Mouse (Mus musculus) hindbrain, embryonic 10.5 days (tissue): Measurements from ENCODE around the gene Stat6. TPM values are rescaled to one million over a fixed set of nuclear protein-coding genes. Genes with fewer than 3 reads are reported as not detected.

ENCODE experiments used
- DNase-seq: peaks from one replicate; pipeline ENCODE4 v3.0.0-alpha.2; 2017; ENCODE audit warnings: low spot score
- H3K27ac ChIP-seq: fragments of 300-500 bp; sonication (generic); 2 replicates; pipeline ENCODE4 v1.5.1; 2016; ENCODE audit warnings: mild to moderate bottlenecking, moderate library complexity
- H3K27me3 ChIP-seq: fragments of 300-500 bp; sonication (generic); 2 replicates; pipeline ENCODE4 v1.6.1; 2016; ENCODE audit warnings: mild to moderate bottlenecking; ENCODE audit not compliant: poor library complexity, insufficient read depth, severe bottlenecking
- H3K36me3 ChIP-seq: fragments of 300-500 bp; sonication (generic); 2 replicates; pipeline ENCODE4 v1.6.1; 2016; ENCODE audit warnings: mild to moderate bottlenecking, moderate library complexity
- H3K4me1 ChIP-seq: fragments of 300-500 bp; sonication (generic); replicated peaks from 2 replicates; pipeline ENCODE4 v1.6.1; 2016; ENCODE audit warnings: mild to moderate bottlenecking
- H3K4me3 ChIP-seq: fragments of 300-500 bp; sonication (generic); 2 replicates; pipeline ENCODE4 v1.5.1; 2016; ENCODE audit warnings: mild to moderate bottlenecking, moderate library complexity
- H3K9me3 ChIP-seq: fragments of 300-500 bp; sonication (generic); 2 replicates; pipeline ENCODE4 v1.6.1; 2016; ENCODE audit warnings: mild to moderate bottlenecking, moderate library complexity
- WGBS: fragments of 180-500 bp; shearing (Covaris S2); methylation state at CpG from one replicate; pipeline ENCODE4 v1.1.7; 2016; 5-methylcytosine and 5-hydroxymethylcytosine counted together
- polyA plus RNA-seq: library from polyadenylated mRNA; unstranded; fragments of >200 nt; fragmentation: Nextera tagmentation; extraction: Ambion mirVana; gene quantifications from 2 replicates; pipeline ENCODE4 v1.2.1, GENCODE M21; 2016

Stat6 gene
- polyA plus RNA-seq, 1 experiment from 2014 or later = 9.5 TPM

DNA sequence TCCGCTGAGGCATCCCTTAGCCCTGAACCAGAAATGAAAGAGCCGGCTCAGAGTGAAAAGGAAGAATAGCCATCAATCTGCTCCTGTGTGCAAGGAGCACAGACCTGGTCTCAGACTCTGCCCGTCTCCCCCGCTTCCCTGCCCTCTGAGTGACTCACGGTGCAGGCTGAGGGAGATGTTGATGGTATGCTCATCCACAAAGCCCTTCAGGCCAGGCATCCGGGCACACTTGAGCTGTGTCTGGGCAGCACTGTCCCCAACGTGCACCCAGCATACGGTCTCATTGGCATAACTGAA lies 37.6 kb upstream of the Stat6 start:
- no peak overlapping the region for H3K4me3 ChIP-seq
- DNase-seq = no peak
- H3K36me3 ChIP-seq = peaks cover 98% of the 10 kb centered on the region
- 86% methylated on average over 8 of the region's 8 CpGs for WGBS
- H3K27me3 ChIP-seq = no peaks in the 10 kb centered on the region
- no peaks in the 10 kb centered on the region for H3K9me3 ChIP-seq
- peaks cover 35% of the 10 kb centered on the region for H3K4me1 ChIP-seq
- no peak overlapping the region for H3K27ac ChIP-seq

DNA sequence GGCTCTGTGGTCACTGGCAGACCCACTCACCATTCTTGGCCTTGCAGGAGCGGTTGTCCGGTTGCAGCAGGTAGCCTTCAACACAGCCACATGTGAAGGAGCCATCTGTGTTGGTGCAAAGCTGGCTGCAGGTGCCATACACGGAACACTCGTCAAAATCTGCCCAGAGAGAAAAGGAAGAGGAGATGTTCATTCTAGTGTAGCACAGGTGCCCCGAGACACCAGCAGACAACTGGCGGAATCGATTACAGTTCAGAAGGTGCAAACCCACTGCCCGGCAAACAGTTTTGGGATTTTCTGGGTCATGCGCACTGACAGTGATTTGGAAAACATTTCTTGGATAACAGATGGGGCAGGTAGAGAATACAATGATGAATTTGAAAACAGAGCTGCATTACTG lies 37.0 kb upstream of the Stat6 start:
- H3K9me3 ChIP-seq = no peaks in the 10 kb centered on the region
- H3K36me3 ChIP-seq = peaks cover 98% of the 10 kb centered on the region
- no peaks in the 10 kb centered on the region for H3K27me3 ChIP-seq
- no peak for DNase-seq
- 95% methylated on average over 9 of the region's 9 CpGs for WGBS
- H3K4me3 ChIP-seq = no peak overlapping the region
- peaks cover 29% of the 10 kb centered on the region for H3K4me1 ChIP-seq
- no peak overlapping the region for H3K27ac ChIP-seq

DNA sequence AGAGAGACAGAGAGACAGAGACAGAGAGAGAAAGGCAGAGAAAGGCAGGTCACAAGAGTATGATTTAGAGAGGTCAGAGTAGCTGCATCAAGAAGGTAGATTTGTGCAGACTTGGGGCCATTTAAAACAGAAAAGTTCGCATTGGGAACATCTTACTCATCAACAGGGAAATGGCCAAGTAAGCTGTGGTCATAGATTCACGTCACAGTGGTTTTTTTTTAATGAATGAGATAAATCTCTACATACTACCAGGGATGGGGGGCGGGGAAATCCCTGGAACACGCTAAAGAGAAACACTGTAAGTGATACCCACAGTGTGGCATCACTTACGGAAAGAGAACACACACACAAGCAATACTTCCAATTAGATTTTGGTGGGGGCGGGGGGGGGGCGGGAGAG lies 35.7 kb upstream of the Stat6 start:
- H3K4me1 ChIP-seq = peaks cover 27% of the 10 kb centered on the region
- H3K4me3 ChIP-seq = no peak overlapping the region
- DNase-seq = no peak
- no peaks in the 10 kb centered on the region for H3K9me3 ChIP-seq
- peaks cover 98% of the 10 kb centered on the region for H3K36me3 ChIP-seq
- no peaks in the 10 kb centered on the region for H3K27me3 ChIP-seq
- whole genome bisulfite sequencing = 89% methylated on average over 7 of the region's 7 CpGs
- no peak overlapping the region for H3K27ac ChIP-seq

DNA sequence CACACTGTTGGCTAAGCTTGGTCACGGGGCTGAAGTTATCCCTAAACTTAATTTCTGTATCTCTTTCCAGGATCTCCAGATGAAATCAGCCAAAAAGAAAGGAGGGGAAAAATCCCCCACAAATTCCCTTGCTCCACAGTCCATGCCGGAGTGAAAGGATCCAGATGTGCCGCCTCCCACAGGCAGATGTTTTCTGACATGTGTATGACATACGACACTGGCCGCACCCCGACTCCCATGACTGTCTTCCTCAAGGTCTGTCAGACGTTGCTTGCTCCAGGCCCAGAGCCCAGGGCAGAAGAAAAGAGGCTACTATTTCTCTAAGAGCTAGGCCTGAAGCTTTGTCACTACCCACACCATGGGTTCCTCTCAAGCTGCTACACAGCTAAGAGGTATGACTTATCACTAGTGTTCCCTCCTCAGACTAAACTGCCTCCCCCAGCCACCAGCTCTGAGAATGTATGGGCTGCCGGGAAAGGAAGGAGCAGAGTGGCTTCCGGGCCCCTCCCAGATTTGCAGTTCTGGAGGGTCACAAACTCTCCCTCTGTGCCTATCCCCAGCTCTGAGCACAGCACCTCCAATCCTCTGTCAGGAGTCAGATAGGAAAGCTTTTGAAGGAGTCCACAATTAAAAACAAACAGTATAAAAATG lies 33.2 kb upstream of the Stat6 start:
- Histone ChIP-seq H3K4me3 (no peak overlapping the region), H3K27me3 (no peaks in the 10 kb centered on the region), H3K4me1 (peaks cover 35% of the 10 kb centered on the region), H3K36me3 (peaks cover 89% of the 10 kb centered on the region), H3K27ac (no peak overlapping the region), H3K9me3 (no peaks in the 10 kb centered on the region)
- WGBS = 80% methylated on average over 9 of the region's 9 CpGs
- DNase-seq = no peak

DNA sequence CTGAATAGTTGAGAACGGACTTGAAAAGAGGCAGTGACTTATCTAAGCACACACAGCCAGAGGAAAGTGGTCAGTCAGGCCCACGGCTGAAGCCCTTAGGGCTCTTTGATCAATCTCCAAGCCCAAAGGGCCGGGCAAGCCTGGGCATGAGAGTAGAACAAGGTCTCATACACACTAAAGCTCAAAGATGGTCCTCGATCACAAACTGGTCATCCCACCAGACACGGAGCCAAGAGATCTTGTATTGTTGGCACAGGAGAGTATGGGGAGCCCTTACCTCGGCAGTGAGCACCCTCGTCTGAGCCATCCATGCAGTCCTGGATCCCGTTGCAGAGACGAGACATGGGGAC lies 32.7 kb upstream of the Stat6 start:
- no peak overlapping the region for H3K4me3 ChIP-seq
- H3K9me3 ChIP-seq = no peaks in the 10 kb centered on the region
- WGBS = 90% methylated on average over 9 of the region's 9 CpGs
- peaks cover 36% of the 10 kb centered on the region for H3K4me1 ChIP-seq
- H3K36me3 ChIP-seq = peaks cover 84% of the 10 kb centered on the region
- H3K27me3 ChIP-seq = no peaks in the 10 kb centered on the region
- DNase-seq = no peak
- no peak overlapping the region for H3K27ac ChIP-seq

DNA sequence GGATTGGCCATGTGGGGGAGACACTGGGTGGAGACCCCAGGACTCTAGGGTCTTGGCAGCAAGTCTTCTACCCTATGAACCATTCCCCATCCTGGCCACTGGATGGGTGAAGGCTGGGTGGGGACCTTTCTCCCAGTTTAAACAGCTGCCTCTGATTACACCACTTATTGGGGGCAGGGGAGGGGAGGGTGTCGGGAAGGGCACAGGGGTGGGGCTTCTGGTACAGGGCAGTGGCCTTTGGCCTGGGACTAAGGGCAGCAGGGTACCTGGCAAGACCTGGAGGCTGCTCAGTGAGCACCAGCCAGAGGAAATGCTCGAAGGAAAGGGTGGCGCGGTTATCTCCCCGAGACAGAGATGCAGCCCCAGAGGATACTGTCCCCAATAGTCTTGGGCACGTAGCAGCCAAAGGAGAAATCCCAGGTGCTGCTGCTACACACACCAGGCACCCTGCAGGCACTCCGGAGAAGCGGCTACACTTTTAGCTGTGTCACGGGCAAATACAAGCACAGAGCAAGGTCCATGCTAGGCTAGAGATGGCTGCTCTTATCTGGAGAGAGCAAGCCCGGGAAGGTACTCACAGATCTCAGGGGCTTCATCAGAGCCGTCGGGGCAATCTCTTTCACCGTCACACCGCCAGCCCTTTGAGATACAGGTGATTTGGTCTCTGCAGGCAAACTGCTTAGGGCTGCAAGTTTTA lies 30.6 kb upstream of the Stat6 start:
- peaks cover 58% of the 10 kb centered on the region for H3K4me1 ChIP-seq
- DNase-seq = no peak
- no peaks in the 10 kb centered on the region for H3K27me3 ChIP-seq
- no peaks in the 10 kb centered on the region for H3K9me3 ChIP-seq
- H3K36me3 ChIP-seq = peaks cover 72% of the 10 kb centered on the region
- H3K4me3 ChIP-seq = no peak overlapping the region
- no peak overlapping the region for H3K27ac ChIP-seq
- WGBS = 83% methylated on average over 14 of the region's 14 CpGs

DNA sequence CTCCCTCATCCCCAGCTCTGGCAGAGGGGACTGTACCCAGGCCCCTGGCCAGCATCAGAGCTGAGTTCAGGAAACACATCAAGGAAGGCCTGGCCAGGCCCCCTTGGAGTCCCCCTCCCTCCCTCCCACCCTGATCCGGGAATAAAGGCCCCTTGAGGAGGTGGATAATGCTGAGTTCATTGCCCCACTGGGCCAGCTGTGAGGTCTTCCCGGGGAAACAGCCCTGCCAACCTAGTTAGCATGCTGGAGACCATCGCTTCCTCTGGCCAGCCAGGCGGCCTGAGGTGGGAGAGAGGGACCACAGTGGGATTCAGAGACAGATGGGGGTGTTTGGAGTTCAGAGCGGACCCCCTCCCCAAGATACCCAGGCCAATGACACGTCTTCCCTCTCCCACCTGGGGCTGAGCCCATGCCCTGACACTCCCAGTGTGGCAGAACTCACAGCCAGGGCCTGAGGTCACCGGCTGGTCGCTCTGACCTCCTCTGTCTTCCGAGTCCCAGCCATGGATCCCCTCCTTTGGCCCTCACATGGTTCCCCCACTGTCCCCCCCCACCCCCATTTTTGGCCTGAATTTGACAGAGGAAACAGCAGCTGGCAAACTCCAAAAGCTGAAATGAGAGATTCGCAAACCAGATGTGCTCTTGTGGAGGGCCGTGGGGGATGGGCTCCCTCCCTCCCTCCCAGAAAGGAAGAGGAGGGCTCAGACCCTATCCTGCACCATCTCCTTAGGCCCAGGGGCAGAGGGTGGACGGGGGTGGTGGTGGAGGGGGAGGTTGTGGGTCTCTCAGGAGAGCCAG lies 28.4 kb upstream of the Stat6 start:
- WGBS = 31% methylated on average over 12 of the region's 12 CpGs
- Histone ChIP-seq H3K36me3 (peaks cover 51% of the 10 kb centered on the region), H3K4me1 (peaks cover 80% of the 10 kb centered on the region), H3K4me3 (peak overlapping the region; percentile 27), H3K9me3 (no peaks in the 10 kb centered on the region), H3K27ac (peak overlapping the region; percentile 82), H3K27me3 (no peaks in the 10 kb centered on the region)
- peak; percentile 52 for DNase-seq

DNA sequence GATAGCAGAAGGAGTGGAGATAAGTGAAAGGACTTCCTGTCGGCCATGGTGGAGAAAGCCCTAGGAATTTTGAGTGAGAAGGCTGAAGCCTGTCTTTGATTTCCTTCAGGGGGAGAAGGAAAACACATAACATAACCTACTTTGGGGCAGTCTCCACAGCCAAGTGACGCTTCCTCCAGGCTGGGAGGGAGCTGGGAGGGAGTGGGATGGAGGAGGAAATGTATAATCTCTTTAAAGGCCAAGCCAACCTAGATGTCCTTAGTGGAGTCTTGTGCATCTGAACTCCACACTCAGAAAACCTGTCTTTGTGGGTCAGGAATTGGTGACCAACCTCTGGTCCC lies 27.8 kb upstream of the Stat6 start:
- Histone ChIP-seq H3K4me1 (peaks cover 81% of the 10 kb centered on the region), H3K36me3 (peaks cover 46% of the 10 kb centered on the region), H3K9me3 (no peaks in the 10 kb centered on the region), H3K27me3 (no peaks in the 10 kb centered on the region), H3K27ac (peak overlapping the region; percentile 82), H3K4me3 (peak overlapping the region; percentile 27)
- DNase-seq = no peak
- WGBS = 28% methylated on average over 2 of the region's 2 CpGs

DNA sequence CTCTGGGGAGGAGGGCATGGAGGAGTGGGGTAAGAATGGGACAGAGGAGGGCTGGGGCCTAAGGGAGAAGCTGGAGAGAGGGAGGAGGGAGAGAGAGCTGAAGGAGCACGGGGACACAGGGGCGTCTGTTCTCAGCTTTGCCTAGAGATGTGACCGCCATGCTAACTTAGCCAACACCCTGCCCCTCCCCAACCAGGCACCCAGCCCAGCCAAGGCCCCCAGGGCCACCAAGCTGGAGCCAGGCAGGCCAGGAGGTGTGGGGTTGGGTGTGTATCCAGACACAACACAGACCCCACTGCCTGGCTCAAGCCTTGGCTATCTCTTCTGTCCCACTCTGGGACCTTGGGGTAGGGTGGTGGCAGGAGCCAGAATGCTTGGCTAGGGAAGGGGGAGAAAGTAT lies 27.2 kb upstream of the Stat6 start:
- Histone ChIP-seq H3K4me3 (peak overlapping the region; percentile 27; the same call in 1 of the 2 replicates), H3K27ac (peak overlapping the region; percentile 82), H3K36me3 (peaks cover 40% of the 10 kb centered on the region), H3K4me1 (peaks cover 87% of the 10 kb centered on the region), H3K9me3 (no peaks in the 10 kb centered on the region), H3K27me3 (no peaks in the 10 kb centered on the region)
- WGBS = 57% methylated on average over 3 of the region's 3 CpGs
- DNase-seq = no peak

DNA sequence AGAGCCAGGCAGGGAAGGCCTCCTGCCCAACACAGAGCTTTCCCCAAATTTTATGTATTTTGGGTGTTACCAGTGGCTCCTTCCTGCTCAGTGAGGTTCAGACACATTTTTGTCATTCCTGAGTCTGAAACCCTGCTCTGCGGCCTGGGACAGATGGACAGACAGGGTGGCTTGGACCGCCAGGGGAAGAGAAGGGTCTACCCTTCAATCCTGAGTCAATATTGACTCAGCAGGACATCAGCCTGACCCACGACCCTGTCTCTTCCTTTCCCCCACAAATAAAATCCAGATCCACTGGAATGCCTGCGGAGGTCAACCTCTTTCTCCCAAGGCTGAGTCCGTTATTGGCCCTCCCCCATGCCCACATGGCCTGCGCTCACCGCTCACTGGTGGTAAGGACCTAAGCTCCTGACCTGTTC lies 26.5 kb upstream of the Stat6 start:
- Histone ChIP-seq H3K9me3 (no peaks in the 10 kb centered on the region), H3K36me3 (peaks cover 33% of the 10 kb centered on the region), H3K27me3 (no peaks in the 10 kb centered on the region), H3K4me3 (no peak overlapping the region), H3K4me1 (peaks cover 91% of the 10 kb centered on the region), H3K27ac (peak overlapping the region; percentile 82)
- WGBS = 22% methylated on average over 7 of the region's 7 CpGs
- peak; percentile 59 for DNase-seq

DNA sequence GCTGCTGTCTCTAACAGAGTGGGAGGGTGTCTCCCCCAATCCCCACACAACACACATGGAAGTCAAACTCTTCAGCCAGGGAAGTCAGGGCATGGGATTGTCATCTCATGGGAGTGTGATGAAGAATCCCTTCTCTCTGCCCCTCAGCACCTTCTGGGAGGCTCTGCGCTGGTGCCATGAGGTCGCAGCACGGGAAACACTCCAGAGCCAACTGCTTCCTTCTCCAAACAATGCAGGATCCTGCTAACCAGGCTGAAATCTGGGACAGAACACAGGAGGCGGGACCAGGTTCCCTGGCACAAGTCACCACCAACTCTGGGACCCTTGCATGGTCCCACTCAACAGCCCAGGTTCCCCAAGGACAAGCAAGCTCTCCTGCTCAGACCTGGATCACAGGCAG lies 25.5 kb upstream of the Stat6 start:
- 53% methylated on average over 4 of the region's 4 CpGs for WGBS
- peaks cover 23% of the 10 kb centered on the region for H3K36me3 ChIP-seq
- H3K4me1 ChIP-seq = peaks cover 97% of the 10 kb centered on the region
- peak overlapping the region; percentile 82 for H3K27ac ChIP-seq
- peak overlapping the region; percentile 22; the same call in 1 of the 2 replicates for H3K4me3 ChIP-seq
- H3K27me3 ChIP-seq = no peaks in the 10 kb centered on the region
- no peaks in the 10 kb centered on the region for H3K9me3 ChIP-seq
- DNase-seq = no peak

DNA sequence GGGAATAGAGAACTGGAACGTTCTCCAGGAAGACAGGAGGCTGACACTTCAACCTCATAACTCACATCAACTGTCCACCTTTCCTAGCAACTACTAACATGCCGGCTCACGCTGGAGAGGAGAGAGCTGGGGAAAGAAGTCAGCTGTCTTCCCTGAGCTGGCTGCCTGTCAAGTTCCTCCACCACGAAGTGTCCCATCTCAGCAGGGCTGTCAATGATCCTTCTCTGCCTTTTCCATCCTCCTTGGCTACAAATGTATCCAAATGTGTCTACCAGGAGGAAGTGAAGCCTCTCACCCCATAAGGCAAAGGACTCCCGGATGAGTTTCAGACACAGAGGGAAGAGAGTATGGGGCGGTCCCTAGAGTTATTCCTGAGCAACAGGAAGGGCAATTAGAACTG lies 24.6 kb upstream of the Stat6 start:
- no peaks in the 10 kb centered on the region for H3K27me3 ChIP-seq
- peak overlapping the region; percentile 82 for H3K4me3 ChIP-seq
- H3K9me3 ChIP-seq = no peaks in the 10 kb centered on the region
- 56% methylated on average over 6 of the region's 6 CpGs for WGBS
- peaks cover 95% of the 10 kb centered on the region for H3K4me1 ChIP-seq
- H3K36me3 ChIP-seq = peaks cover 14% of the 10 kb centered on the region
- H3K27ac ChIP-seq = peak overlapping the region; percentile 41; the same call in 1 of the 2 replicates
- DNase-seq = no peak

DNA sequence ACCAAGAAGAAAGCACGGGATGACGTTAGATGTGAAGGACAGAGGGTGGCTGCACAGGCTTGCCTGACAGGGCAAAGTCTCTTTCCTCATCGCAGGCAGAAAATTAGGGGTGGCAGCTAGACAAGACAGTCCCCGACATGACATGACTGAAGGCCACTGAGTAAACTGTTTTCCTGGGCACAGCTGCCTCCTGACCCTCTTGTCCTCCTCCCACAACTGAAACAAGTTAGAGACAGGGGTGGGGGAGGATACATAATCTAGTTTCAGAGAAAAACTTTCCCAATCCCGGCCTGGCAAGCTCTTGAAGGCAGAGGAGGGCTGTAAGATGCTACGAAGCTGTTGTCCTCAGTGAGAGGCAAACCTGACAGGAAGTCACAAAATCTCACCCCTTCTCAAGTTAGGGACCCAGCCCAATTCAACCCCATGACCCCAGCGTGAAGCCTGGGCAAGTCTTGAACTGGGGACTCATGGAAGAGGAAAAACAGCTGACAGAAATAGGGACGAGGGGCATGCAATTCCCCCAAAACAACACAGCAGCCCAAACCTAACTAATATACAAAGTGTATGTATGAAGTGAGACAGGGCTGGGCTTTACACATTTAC lies 23.6 kb upstream of the Stat6 start:
- WGBS = 30% methylated on average over 8 of the region's 8 CpGs
- peak overlapping the region; percentile 82 for H3K4me3 ChIP-seq
- DNase-seq = no peak
- H3K4me1 ChIP-seq = peaks cover 84% of the 10 kb centered on the region
- H3K36me3 ChIP-seq = peaks cover 9% of the 10 kb centered on the region; the same call in 1 of the 2 replicates
- H3K9me3 ChIP-seq = no peaks in the 10 kb centered on the region
- no peaks in the 10 kb centered on the region for H3K27me3 ChIP-seq
- peak overlapping the region; percentile 95 for H3K27ac ChIP-seq
